Mouse (Mus musculus): ENCODE data around the gene Cacna1c. TPM values are rescaled to one million over a fixed set of nuclear protein-coding genes. Genes with fewer than 3 reads are reported as not detected.
A peak's percentile ranks its signal among the peaks of the same experiment; 100 is the strongest.

The Cacna1c gene
- polyA plus RNA-seq, 1 experiment, result 29.3 TPM

- peak in 1 of 2 experiments; percentile 80 for DNase-seq (ENCODE audit: extremely low spot score in 1 of 2, low spot score in 1 of 2)
These were observed 549.8 kb downstream of the Cacna1c start for GRCm38 (mm10) chr6:118646265-118647061.

GRCm38 (mm10) chr6:118644866-118645265 is 551.4 kb downstream of the Cacna1c start:
- DNase-seq (ENCODE audit: extremely low spot score in 1 of 2, low spot score in 1 of 2), result no peak

GRCm38 (mm10) chr6:118643541-118643940 is 552.7 kb downstream of the Cacna1c start:
- no peak for DNase-seq (ENCODE audit: extremely low spot score in 1 of 2, low spot score in 1 of 2)

- no peak for DNase-seq (ENCODE audit: extremely low spot score in 1 of 2, low spot score in 1 of 2)
These were observed 554.4 kb downstream of the Cacna1c start for GRCm38 (mm10) chr6:118641671-118642325.

- DNase-seq (ENCODE audit: extremely low spot score in 1 of 2, low spot score in 1 of 2), result no peak
These were observed 556.4 kb downstream of the Cacna1c start for GRCm38 (mm10) chr6:118639816-118640215.

GRCm38 (mm10) chr6:118638911-118639310 is 557.3 kb downstream of the Cacna1c start:
- no peak for DNase-seq (ENCODE audit: extremely low spot score in 1 of 2, low spot score in 1 of 2)

- peak in 1 of 2 experiments; percentile 50 for DNase-seq (ENCODE audit: extremely low spot score in 1 of 2, low spot score in 1 of 2)
These were observed 563.7 kb downstream of the Cacna1c start for GRCm38 (mm10) chr6:118632491-118632890.

- DNase-seq (ENCODE audit: extremely low spot score in 1 of 2, low spot score in 1 of 2), result no peak
These were observed 566.2 kb downstream of the Cacna1c start for GRCm38 (mm10) chr6:118630006-118630405.

- peak in 1 of 2 experiments; percentile 44 for DNase-seq (ENCODE audit: extremely low spot score in 1 of 2, low spot score in 1 of 2)
These were observed 570.0 kb downstream of the Cacna1c start for GRCm38 (mm10) chr6:118626246-118626645.

- no peak for DNase-seq (ENCODE audit: extremely low spot score in 1 of 2, low spot score in 1 of 2)
These were observed 572.6 kb downstream of the Cacna1c start for GRCm38 (mm10) chr6:118623609-118624008.

GRCm38 (mm10) chr6:118621866-118622265 is 574.4 kb downstream of the Cacna1c start:
- DNase-seq (ENCODE audit: extremely low spot score in 1 of 2, low spot score in 1 of 2), result no peak

- DNase-seq (ENCODE audit: extremely low spot score in 1 of 2, low spot score in 1 of 2), result no peak
These were observed 574.8 kb downstream of the Cacna1c start for GRCm38 (mm10) chr6:118621406-118621805.

- DNase-seq (ENCODE audit: extremely low spot score in 1 of 2, low spot score in 1 of 2), result no peak
These were observed 587.3 kb downstream of the Cacna1c start for GRCm38 (mm10) chr6:118608906-118609305.

GRCm38 (mm10) chr6:118605974-118606373 is 590.2 kb downstream of the Cacna1c start:
- DNase-seq (ENCODE audit: extremely low spot score in 1 of 2, low spot score in 1 of 2), result no peak

GRCm38 (mm10) chr6:118603825-118604224 is 592.4 kb downstream of the Cacna1c start:
- DNase-seq (ENCODE audit: extremely low spot score in 1 of 2, low spot score in 1 of 2), result no peak

- DNase-seq (ENCODE audit: extremely low spot score in 1 of 2, low spot score in 1 of 2), result no peak
These were observed 600.5 kb downstream of the Cacna1c start for GRCm38 (mm10) chr6:118595681-118596055.

- DNase-seq (ENCODE audit: extremely low spot score in 1 of 2, low spot score in 1 of 2), result peak; percentile 28 to 50
These were observed 601.2 kb downstream of the Cacna1c start for GRCm38 (mm10) chr6:118594833-118595680.

GRCm38 (mm10) chr6:118594070-118594469 is 602.1 kb downstream of the Cacna1c start:
- no peak for DNase-seq (ENCODE audit: extremely low spot score in 1 of 2, low spot score in 1 of 2)

GRCm38 (mm10) chr6:118593377-118594061 is 602.7 kb downstream of the Cacna1c start:
- DNase-seq (ENCODE audit: extremely low spot score in 1 of 2, low spot score in 1 of 2), result no peak

- no peak for DNase-seq (ENCODE audit: extremely low spot score in 1 of 2, low spot score in 1 of 2)
These were observed 603.4 kb downstream of the Cacna1c start for GRCm38 (mm10) chr6:118592662-118593376.
